Mouse (Mus musculus): ENCODE measurements around the gene Ipp.
A peak's percentile ranks its signal among the peaks of the same experiment; 100 is the strongest.

GRCm38 (mm10) chr4:116531109-116531508 lies 23.8 kb downstream of the Ipp start:
- TF ChIP-seq POLR2AphosphoS2 (IDR thresholded peaks at IDR 0.05; ENCODE audit: low read depth, low read length) (no peak), POLR2A (IDR thresholded peaks at IDR 0.05; ENCODE audit: low read depth, low read length) (no peak), CTCF (conservative IDR thresholded peaks at IDR 0.05 in 1 of 2, IDR thresholded peaks at IDR 0.05 in 1 of 2; ENCODE audit: low read depth in 2 of 2, low read length in 2 of 2) (peak; percentile 23 to 42), CHD2 (IDR thresholded peaks at IDR 0.05; ENCODE audit: low read length) (no peak), BHLHE40 (IDR thresholded peaks at IDR 0.05; ENCODE audit: low read depth, low read length) (no peak), KAT2A (IDR thresholded peaks at IDR 0.05; ENCODE audit: insufficient replicate concordance, low read length) (no peak), ZC3H11A (IDR thresholded peaks at IDR 0.05; ENCODE audit: low read depth, low read length) (no peak), NRF1 (IDR thresholded peaks at IDR 0.05; ENCODE audit: low read depth, low read length) (no peak), ETS1 (conservative IDR thresholded peaks at IDR 0.05; ENCODE audit: low read depth, low read length) (no peak), MEF2A (IDR thresholded peaks at IDR 0.05; ENCODE audit: borderline replicate concordance, low read depth, low read length) (no peak), TBP (conservative IDR thresholded peaks at IDR 0.05; ENCODE audit: low read depth, low read length) (no peak), USF2 (conservative IDR thresholded peaks at IDR 0.05; ENCODE audit: low read depth, low read length) (no peak), MAX (IDR thresholded peaks at IDR 0.05; ENCODE audit: low read length) (no peak)

Measured in CH12.LX (cell line).